Mouse (Mus musculus): ENCODE measurements around the gene Rtl9. TPM values are rescaled to one million over a fixed set of nuclear protein-coding genes. Genes with fewer than 3 reads are reported as not detected.

Gene Rtl9
- total RNA-seq (2022), result 1 to 10 TPM in 2 of 4 experiments, under 1 TPM in 2; 0.55 to 1.3 (median 0.98) TPM

- no peak for DNase-seq (ENCODE audit: low spot score in 2 of 2)
Measured at GRCm38 (mm10) chrX:143099044-143099754, at the start of gene Rtl9. Rtl9 (plus strand) TSS chrX:143099594.

- no peak for DNase-seq (ENCODE audit: low spot score in 2 of 2)
Measured at GRCm38 (mm10) chrX:143051478-143051877, 47.9 kb upstream of the Rtl9 start.

- no peak for DNase-seq (ENCODE audit: low spot score in 2 of 2)
Measured at GRCm38 (mm10) chrX:143051921-143052320, 47.5 kb upstream of the Rtl9 start.

GRCm38 (mm10) chrX:143058829-143059228 lies 40.6 kb upstream of the Rtl9 start:
- peak; percentile 25 to 59 for DNase-seq (ENCODE audit: low spot score in 2 of 2)

GRCm38 (mm10) chrX:143062641-143063355 lies 36.6 kb upstream of the Rtl9 start:
- no peak for DNase-seq (ENCODE audit: low spot score in 2 of 2)

GRCm38 (mm10) chrX:143063780-143064179 lies 35.6 kb upstream of the Rtl9 start:
- DNase-seq (ENCODE audit: low spot score in 2 of 2), result no peak

GRCm38 (mm10) chrX:143064288-143064687 lies 35.1 kb upstream of the Rtl9 start:
- DNase-seq (ENCODE audit: low spot score in 2 of 2), result no peak

- DNase-seq (ENCODE audit: low spot score in 2 of 2), result no peak
Measured at GRCm38 (mm10) chrX:143066320-143067114, 32.9 kb upstream of the Rtl9 start.

- no peak for DNase-seq (ENCODE audit: low spot score in 2 of 2)
Measured at GRCm38 (mm10) chrX:143067115-143067514, 32.3 kb upstream of the Rtl9 start.

GRCm38 (mm10) chrX:143067576-143067975 lies 31.8 kb upstream of the Rtl9 start:
- no peak for DNase-seq (ENCODE audit: low spot score in 2 of 2)

GRCm38 (mm10) chrX:143080458-143081336 lies 18.7 kb upstream of the Rtl9 start:
- peak in 1 of 2 experiments; percentile 16 for DNase-seq (ENCODE audit: low spot score in 2 of 2)

- DNase-seq (ENCODE audit: low spot score in 2 of 2), result no peak
Measured at GRCm38 (mm10) chrX:143082732-143083131, 16.7 kb upstream of the Rtl9 start.

- no peak for DNase-seq (ENCODE audit: low spot score in 2 of 2)
Measured at GRCm38 (mm10) chrX:143088225-143088624, 11.2 kb upstream of the Rtl9 start.

GRCm38 (mm10) chrX:143090904-143091588 lies 8.3 kb upstream of the Rtl9 start:
- no peak for DNase-seq (ENCODE audit: low spot score in 2 of 2)

GRCm38 (mm10) chrX:143097551-143097950 lies 1.8 kb upstream of the Rtl9 start:
- no peak for DNase-seq (ENCODE audit: low spot score in 2 of 2)

GRCm38 (mm10) chrX:143103146-143103545 lies 3.8 kb downstream of the Rtl9 start:
- no peak for DNase-seq (ENCODE audit: low spot score in 2 of 2)

- no peak for DNase-seq (ENCODE audit: low spot score in 2 of 2)
Measured at GRCm38 (mm10) chrX:143105866-143106265, 6.5 kb downstream of the Rtl9 start.

GRCm38 (mm10) chrX:143112546-143112945 lies 13.2 kb downstream of the Rtl9 start:
- DNase-seq (ENCODE audit: low spot score in 2 of 2), result no peak

Measured in layer of hippocampus, adult 8-10 months (tissue).